Mouse (Mus musculus) liver, embryonic 13.5 days (tissue): ENCODE data around the gene Olfr1355. TPM values are rescaled to one million over a fixed set of nuclear protein-coding genes. Genes with fewer than 3 reads are reported as not detected.
"Not testable (repeated sequence)": the region's sequence is repeated elsewhere in the genome, so short reads cannot be mapped to it uniquely, and the experiment has no call there.

Experiments
- ATAC-seq: fragments of 200-750 bp; cut with Nextera tagmentation; 2 replicates; pipeline ENCODE4 v1.8.0; 2017; ENCODE audit warnings: low read depth, mild to moderate bottlenecking, moderate number of reproducible peaks, moderate library complexity
- DNase-seq: peaks from one replicate; pipeline ENCODE4 v3.0.0; 2022
- H3K27ac ChIP-seq: fragments of 300-500 bp; sonication (generic); 2 replicates; pipeline ENCODE4 v1.5.1; 2015; ENCODE audit warnings: moderate library complexity, mild to moderate bottlenecking, inconsistent platforms
- H3K27me3 ChIP-seq: fragments of 300-500 bp; sonication (generic); 2 replicates; pipeline ENCODE4 v1.6.1; 2015; ENCODE audit warnings: mild to moderate bottlenecking, inconsistent platforms
- H3K36me3 ChIP-seq: fragments of 300-500 bp; sonication (generic); 2 replicates; pipeline ENCODE4 v1.6.1; 2015; ENCODE audit warnings: mild to moderate bottlenecking, inconsistent platforms
- H3K4me1 ChIP-seq: fragments of 300-500 bp; sonication (generic); replicated peaks from 2 replicates; pipeline ENCODE4 v1.6.1; 2015; ENCODE audit warnings: inconsistent platforms
- H3K4me2 ChIP-seq: fragments of 300-500 bp; sonication (generic); 2 replicates; pipeline ENCODE4 v1.6.1; 2015; ENCODE audit warnings: inconsistent platforms, mild to moderate bottlenecking, moderate library complexity
- H3K4me3 ChIP-seq: fragments of 300-500 bp; sonication (generic); replicated peaks from 2 replicates; pipeline ENCODE4 v1.5.1; 2015; ENCODE audit warnings: mild to moderate bottlenecking, inconsistent platforms
- H3K9ac ChIP-seq: fragments of 300-500 bp; sonication (generic); 2 replicates; pipeline ENCODE4 v1.6.1; 2015; ENCODE audit warnings: mild to moderate bottlenecking, inconsistent platforms
- H3K9me3 ChIP-seq: fragments of 300-500 bp; sonication (generic); replicated peaks from 2 replicates; pipeline ENCODE4 v1.6.1; 2016; ENCODE audit warnings: inconsistent platforms
- WGBS: fragments of 180-500 bp; shearing (Covaris S2); methylation state at CpG from one replicate; pipeline ENCODE4 v1.1.7; 2015; ENCODE audit not compliant: insufficient replicate concordance; 5-methylcytosine and 5-hydroxymethylcytosine counted together
- polyA plus RNA-seq: library from polyadenylated mRNA; unstranded; fragments of >200 nt; fragmentation: Nextera tagmentation; extraction: Ambion mirVana; gene quantifications from 2 replicates; pipeline ENCODE4 v1.2.1, GENCODE M21; 2015

Olfr1355 gene
- not detected in 2 replicates for polyA plus RNA-seq

DNA sequence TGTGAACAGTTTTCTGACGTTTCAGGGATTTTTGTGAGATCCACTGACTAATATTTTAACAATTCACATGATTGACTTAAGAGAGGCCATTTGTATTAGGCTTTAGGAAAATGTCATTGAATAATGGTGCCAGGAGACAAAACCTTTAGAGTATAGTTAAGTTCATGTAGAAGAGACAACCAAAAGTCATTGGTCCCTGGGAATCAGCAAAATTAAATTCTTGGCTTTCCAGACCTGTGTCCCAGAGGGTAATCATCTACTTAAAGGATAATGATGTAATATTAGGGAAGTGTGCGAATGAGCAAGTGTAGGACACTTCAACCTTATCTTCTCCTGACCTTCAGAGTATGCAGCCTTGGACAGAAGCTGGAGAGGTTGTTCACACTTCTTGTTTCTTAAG lies at the start of gene Olfr1355:
Gene Olfr1355 (plus strand): TSS at position 301 of the 400 bp plus-strand sequence.
- Histone ChIP-seq H3K27ac (no peak within 1 kb of the TSS), H3K27me3 (no peaks in the 10 kb centered on the region), H3K4me1 (no peaks in the 10 kb centered on the region), H3K4me2 (no peak within 1 kb of the TSS), H3K4me3 (no peak within 1 kb of the TSS), H3K9me3 (peaks cover 6% of the 10 kb centered on the region; the same call in 1 of the 2 replicates), H3K9ac (no peak within 1 kb of the TSS), H3K36me3 (no peaks in the 10 kb centered on the region)
- ATAC-seq = no peak
- no peak for DNase-seq
- whole genome bisulfite sequencing = 33% methylated on average over 2 of the region's 2 CpGs

- H3K27me3 ChIP-seq, DNase-seq, H3K9ac ChIP-seq, H3K4me2 ChIP-seq, H3K27ac ChIP-seq, H3K4me3 ChIP-seq, H3K4me1 ChIP-seq, H3K9me3 ChIP-seq, ATAC-seq, H3K36me3 ChIP-seq: not testable (repeated sequence)
- 79% methylated on average over 12 of the region's 12 CpGs for WGBS
These were observed 34.9 kb upstream of the Olfr1355 start for GRCm38 (mm10) chr10:78840456-78840855.

- DNase-seq = no peak
- 56% methylated on average over 2 of the region's 2 CpGs for WGBS
- H3K4me2 ChIP-seq = no peak within 1 kb of the TSS
- no peaks in the 10 kb centered on the region for H3K9me3 ChIP-seq
- H3K4me3 ChIP-seq = no peak within 1 kb of the TSS
- H3K27me3 ChIP-seq = no peaks in the 10 kb centered on the region
- no peak within 1 kb of the TSS for H3K9ac ChIP-seq
- no peaks in the 10 kb centered on the region for H3K4me1 ChIP-seq
- H3K27ac ChIP-seq = no peak within 1 kb of the TSS
- H3K36me3 ChIP-seq = no peaks in the 10 kb centered on the region
- no peak for ATAC-seq
These were observed 23.3 kb upstream of the Olfr1355 start, which contains the start of gene Olfr1356 for GRCm38 (mm10) chr10:78852066-78852465. Olfr1356 (minus strand) TSS chr10:78852166.

DNA sequence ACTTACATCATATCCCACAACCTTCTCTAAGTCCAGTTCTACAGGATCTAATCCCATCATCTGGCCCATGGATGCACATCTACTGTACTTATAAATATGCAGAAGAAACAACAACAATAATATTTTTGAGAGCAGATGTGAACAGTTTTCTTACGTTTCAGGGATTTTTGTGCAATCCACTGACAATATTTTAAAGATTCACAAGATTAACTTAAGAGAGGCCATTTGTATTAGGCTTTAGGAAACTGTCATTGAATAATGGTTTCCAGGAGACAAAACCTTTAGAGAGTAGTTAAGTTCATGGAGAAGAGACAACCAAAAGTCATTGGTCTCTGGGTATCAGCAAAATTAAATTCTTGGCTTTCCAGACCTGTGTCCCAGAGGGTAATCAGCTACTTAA lies 37.5 kb downstream of the Olfr1355 start, which contains the start of gene Olfr1354:
Gene Olfr1354 (plus strand): TSS at position 301 of the 400 bp plus-strand sequence.
- DNase-seq, H3K27ac ChIP-seq, H3K9ac ChIP-seq, H3K4me3 ChIP-seq, H3K4me1 ChIP-seq, ATAC-seq, H3K36me3 ChIP-seq, H3K27me3 ChIP-seq, H3K4me2 ChIP-seq, H3K9me3 ChIP-seq: not testable (repeated sequence)
- 62% methylated on average over 1 of the region's 1 CpGs for WGBS

Other genes starting within 250 kb of the Olfr1355 start
- not detected in 2 replicates for gene Casp14, start 157.2 kb upstream of the Olfr1355 start, polyA plus RNA-seq
- not detected in 2 replicates for gene Ccdc105, start 122.5 kb upstream of the Olfr1355 start, polyA plus RNA-seq
- gene Slc1a6, start 95.0 kb upstream of the Olfr1355 start, polyA plus RNA-seq = 0.28 and 0.38 TPM in 2 replicates
- not detected in 2 replicates for gene Olfr1356, start 23.4 kb upstream of the Olfr1355 start, polyA plus RNA-seq
- gene Olfr1354, start 37.6 kb downstream of the Olfr1355 start, polyA plus RNA-seq = not detected in 2 replicates
- not detected in 2 replicates for gene Olfr8, start 75.1 kb downstream of the Olfr1355 start, polyA plus RNA-seq
- not detected in 2 replicates for gene Olfr1353, start 87.8 kb downstream of the Olfr1355 start, polyA plus RNA-seq
- gene Olfr1352, start 105.5 kb downstream of the Olfr1355 start, polyA plus RNA-seq = not detected in 2 replicates
- not detected in 2 replicates for gene Olfr1351, start 136.9 kb downstream of the Olfr1355 start, polyA plus RNA-seq
- gene Olfr57, start 153.2 kb downstream of the Olfr1355 start, polyA plus RNA-seq = 0.06 TPM in 1 of 2 replicates, not detected in the other
- gene 2610008E11Rik, start 222.1 kb downstream of the Olfr1355 start, polyA plus RNA-seq = 3.7 and 4.9 TPM in 2 replicates